Mouse (Mus musculus): ENCODE measurements around the gene Krtap22-2. TPM values are rescaled to one million over a fixed set of nuclear protein-coding genes. Genes with fewer than 3 reads are reported as not detected.

Gene Krtap22-2
- not detected for polyA plus RNA-seq (2014; fragmentation: Illumina TruSeq; extraction: RNeasy Lipid Tissue Mini Kit (QIAGEN cat#74804); ENCODE audit: low read depth, low replicate concordance)

DNA sequence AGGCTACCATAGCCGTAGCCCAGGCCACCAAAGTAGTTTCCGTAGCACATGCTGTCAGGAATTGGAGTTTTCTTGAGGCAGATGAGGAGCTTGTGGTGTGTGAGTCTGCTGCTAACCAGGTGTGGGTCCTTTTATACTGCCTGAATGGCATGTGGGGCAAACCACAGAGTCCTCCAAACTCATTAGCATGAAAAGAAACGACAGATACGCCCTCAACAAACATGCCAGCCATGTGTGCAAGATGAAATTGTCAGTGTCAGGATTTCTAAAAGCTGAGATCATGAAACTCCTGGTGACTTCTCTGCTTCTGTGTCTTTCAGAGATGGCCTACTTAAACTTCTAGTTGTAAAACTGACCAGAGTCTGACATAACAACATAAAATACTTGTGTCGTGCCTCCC, at the start of gene Krtap22-2:
Gene Krtap22-2, minus strand, starts transcription at position 101 of the 400 bp plus-strand sequence.

DNA sequence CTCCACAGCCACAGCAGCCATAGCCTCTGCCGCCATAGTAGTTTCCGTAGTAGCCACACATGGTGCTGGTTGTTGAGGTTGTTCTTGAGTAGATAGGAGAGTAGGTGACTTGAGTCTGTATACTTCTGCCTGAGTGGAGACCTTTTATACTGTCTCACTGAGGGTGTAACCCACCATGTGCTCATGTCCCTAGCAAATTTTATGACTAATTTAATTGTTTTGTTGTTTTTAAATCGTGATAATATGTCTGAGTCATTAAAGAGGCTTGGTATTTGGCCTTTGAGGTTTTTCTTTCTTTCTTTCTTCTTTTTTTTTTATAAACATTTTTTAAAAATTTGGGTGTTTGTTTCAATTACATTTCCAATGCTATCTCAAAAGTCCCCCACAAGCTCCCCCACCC, 37.2 kb upstream of the Krtap22-2 start, which contains the start of gene Krtap6-5:
Gene Krtap6-5, minus strand, starts transcription at position 101 of the 400 bp plus-strand sequence.

DNA sequence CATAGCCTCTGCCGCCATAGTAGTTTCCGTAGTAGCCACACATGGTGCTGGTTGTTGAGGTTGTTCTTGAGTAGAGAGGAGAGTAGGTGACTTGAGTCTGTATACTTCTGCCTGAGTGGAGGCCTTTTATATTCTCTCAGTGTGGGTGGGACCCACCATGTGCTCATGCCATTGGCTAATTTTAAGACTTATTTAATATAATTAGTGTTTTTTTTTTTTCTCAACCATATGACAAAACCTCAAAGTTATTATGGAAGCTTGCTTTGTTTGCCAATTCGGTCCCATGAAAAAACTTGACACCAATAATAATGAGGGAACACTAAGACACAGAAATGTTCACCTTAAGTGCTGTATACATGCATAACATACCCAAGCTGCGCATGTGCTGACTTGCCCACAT, 30.8 kb upstream of the Krtap22-2 start, which contains the start of gene Gm10228:
Gene Gm10228, minus strand, starts transcription at position 101 of the 400 bp plus-strand sequence.

DNA sequence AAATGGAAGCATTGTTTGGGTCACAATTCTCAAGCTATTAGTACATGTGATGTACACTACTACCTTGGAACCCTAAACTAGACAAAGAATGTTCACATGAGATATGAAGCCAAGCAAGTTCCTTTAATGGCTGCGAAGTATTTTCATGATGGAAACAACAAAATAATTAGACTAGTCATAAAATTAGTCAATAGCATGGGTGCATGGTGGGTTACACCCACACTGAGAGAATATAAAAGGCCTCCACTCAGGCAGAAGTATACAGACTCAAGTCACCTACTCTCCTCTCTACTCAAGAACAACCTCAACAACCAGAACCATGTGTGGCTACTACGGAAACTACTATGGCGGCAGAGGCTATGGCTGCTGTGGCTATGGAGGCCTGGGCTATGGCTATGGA, 20.8 kb upstream of the Krtap22-2 start, which contains the start of gene Krtap6-1:
Gene Krtap6-1, plus strand, starts transcription at position 301 of the 400 bp plus-strand sequence.

DNA sequence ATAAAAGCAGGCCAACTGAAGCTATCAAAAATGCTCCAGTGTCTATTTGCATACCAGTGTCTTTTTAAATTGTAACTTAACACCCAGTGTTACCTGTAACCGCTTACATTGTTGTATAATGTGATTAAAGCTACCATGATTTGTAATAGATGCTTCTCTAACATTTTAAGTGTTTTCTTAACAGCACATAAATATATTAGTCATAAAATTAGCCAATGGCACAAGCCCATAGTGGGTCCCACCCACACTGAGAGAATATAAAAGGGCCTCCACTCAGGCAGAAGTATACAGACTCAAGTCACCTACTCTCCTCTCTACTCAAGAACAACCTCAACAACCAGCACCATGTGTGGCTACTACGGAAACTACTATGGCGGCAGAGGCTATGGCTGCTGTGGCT, 4.4 kb upstream of the Krtap22-2 start, which contains the start of gene Gm10229:
Gene Gm10229, plus strand, starts transcription at position 301 of the 400 bp plus-strand sequence.

DNA sequence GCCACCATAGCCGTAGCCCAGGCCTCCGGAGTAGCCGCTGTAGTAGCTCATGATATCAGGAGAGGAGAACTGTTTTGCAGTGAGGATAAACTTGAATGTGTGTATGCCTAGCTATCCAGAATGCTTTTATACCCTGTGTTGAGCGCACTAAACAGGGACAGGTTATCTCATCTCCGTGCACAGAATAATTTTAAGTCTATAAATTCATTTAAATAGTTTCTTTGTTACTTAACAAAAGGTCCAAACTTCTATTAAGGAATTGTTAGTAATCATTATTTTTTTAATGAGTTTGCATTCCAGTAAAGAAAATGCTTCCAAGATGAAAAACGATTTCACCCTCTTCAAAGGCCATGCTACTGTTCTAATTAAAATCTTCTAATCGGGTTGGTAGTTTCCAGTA, 47.8 kb downstream of the Krtap22-2 start, which contains the start of gene Krtap16-3:
Gene Krtap16-3, minus strand, starts transcription at position 101 of the 400 bp plus-strand sequence.

Other genes with a start within 250 kb of the Krtap22-2 start
- gene 2310057N15Rik, start 236.6 kb downstream of the Krtap22-2 start, polyA plus RNA-seq (2014; fragmentation: Illumina TruSeq; extraction: RNeasy Lipid Tissue Mini Kit (QIAGEN cat#74804); ENCODE audit: low read depth, low replicate concordance) = not detected
- not detected for gene Gm5965, start 232.9 kb downstream of the Krtap22-2 start, polyA plus RNA-seq (2014; fragmentation: Illumina TruSeq; extraction: RNeasy Lipid Tissue Mini Kit (QIAGEN cat#74804); ENCODE audit: low read depth, low replicate concordance)
- gene Gm20741, start 198.5 kb downstream of the Krtap22-2 start, polyA plus RNA-seq (2014; fragmentation: Illumina TruSeq; extraction: RNeasy Lipid Tissue Mini Kit (QIAGEN cat#74804); ENCODE audit: low read depth, low replicate concordance) = not detected
- gene Krtap15, start 190.5 kb downstream of the Krtap22-2 start, polyA plus RNA-seq (2014; fragmentation: Illumina TruSeq; extraction: RNeasy Lipid Tissue Mini Kit (QIAGEN cat#74804); ENCODE audit: low read depth, low replicate concordance) = not detected
- not detected for gene Krtap14, start 184.6 kb downstream of the Krtap22-2 start, polyA plus RNA-seq (2014; fragmentation: Illumina TruSeq; extraction: RNeasy Lipid Tissue Mini Kit (QIAGEN cat#74804); ENCODE audit: low read depth, low replicate concordance)
- not detected for gene Krtap19-1, start 141.3 kb downstream of the Krtap22-2 start, polyA plus RNA-seq (2014; fragmentation: Illumina TruSeq; extraction: RNeasy Lipid Tissue Mini Kit (QIAGEN cat#74804); ENCODE audit: low read depth, low replicate concordance)
- not detected for gene Krtap19-2, start 136.5 kb downstream of the Krtap22-2 start, polyA plus RNA-seq (2014; fragmentation: Illumina TruSeq; extraction: RNeasy Lipid Tissue Mini Kit (QIAGEN cat#74804); ENCODE audit: low read depth, low replicate concordance)
- gene Krtap19-3, start 132.7 kb downstream of the Krtap22-2 start, polyA plus RNA-seq (2014; fragmentation: Illumina TruSeq; extraction: RNeasy Lipid Tissue Mini Kit (QIAGEN cat#74804); ENCODE audit: low read depth, low replicate concordance) = not detected
- gene Krtap19-4, start 125.7 kb downstream of the Krtap22-2 start, polyA plus RNA-seq (2014; fragmentation: Illumina TruSeq; extraction: RNeasy Lipid Tissue Mini Kit (QIAGEN cat#74804); ENCODE audit: low read depth, low replicate concordance) = not detected
- gene Krtap19-5, start 114.3 kb downstream of the Krtap22-2 start, polyA plus RNA-seq (2014; fragmentation: Illumina TruSeq; extraction: RNeasy Lipid Tissue Mini Kit (QIAGEN cat#74804); ENCODE audit: low read depth, low replicate concordance) = not detected
- not detected for gene Krtap19-9b, start 78.5 kb downstream of the Krtap22-2 start, polyA plus RNA-seq (2014; fragmentation: Illumina TruSeq; extraction: RNeasy Lipid Tissue Mini Kit (QIAGEN cat#74804); ENCODE audit: low read depth, low replicate concordance)
- gene Krtap16-3, start 47.9 kb downstream of the Krtap22-2 start, polyA plus RNA-seq (2014; fragmentation: Illumina TruSeq; extraction: RNeasy Lipid Tissue Mini Kit (QIAGEN cat#74804); ENCODE audit: low read depth, low replicate concordance) = not detected
- not detected for gene Gm10229, start 4.5 kb upstream of the Krtap22-2 start, polyA plus RNA-seq (2014; fragmentation: Illumina TruSeq; extraction: RNeasy Lipid Tissue Mini Kit (QIAGEN cat#74804); ENCODE audit: low read depth, low replicate concordance)
- gene Krtap6-1, start 20.9 kb upstream of the Krtap22-2 start, polyA plus RNA-seq (2014; fragmentation: Illumina TruSeq; extraction: RNeasy Lipid Tissue Mini Kit (QIAGEN cat#74804); ENCODE audit: low read depth, low replicate concordance) = not detected
- gene Gm10228, start 30.7 kb upstream of the Krtap22-2 start, polyA plus RNA-seq (2014; fragmentation: Illumina TruSeq; extraction: RNeasy Lipid Tissue Mini Kit (QIAGEN cat#74804); ENCODE audit: low read depth, low replicate concordance) = not detected
- gene Krtap6-5, start 37.1 kb upstream of the Krtap22-2 start, polyA plus RNA-seq (2014; fragmentation: Illumina TruSeq; extraction: RNeasy Lipid Tissue Mini Kit (QIAGEN cat#74804); ENCODE audit: low read depth, low replicate concordance) = not detected
- gene 1110025L11Rik, start 53.2 kb upstream of the Krtap22-2 start, polyA plus RNA-seq (2014; fragmentation: Illumina TruSeq; extraction: RNeasy Lipid Tissue Mini Kit (QIAGEN cat#74804); ENCODE audit: low read depth, low replicate concordance) = not detected
- not detected for gene Krtap6-3, start 73.3 kb upstream of the Krtap22-2 start, polyA plus RNA-seq (2014; fragmentation: Illumina TruSeq; extraction: RNeasy Lipid Tissue Mini Kit (QIAGEN cat#74804); ENCODE audit: low read depth, low replicate concordance)
- not detected for gene Gm6358, start 130.1 kb upstream of the Krtap22-2 start, polyA plus RNA-seq (2014; fragmentation: Illumina TruSeq; extraction: RNeasy Lipid Tissue Mini Kit (QIAGEN cat#74804); ENCODE audit: low read depth, low replicate concordance)
- gene Gm10061, start 140.3 kb upstream of the Krtap22-2 start, polyA plus RNA-seq (2014; fragmentation: Illumina TruSeq; extraction: RNeasy Lipid Tissue Mini Kit (QIAGEN cat#74804); ENCODE audit: low read depth, low replicate concordance) = not detected
- not detected for gene Gm9789, start 147.2 kb upstream of the Krtap22-2 start, polyA plus RNA-seq (2014; fragmentation: Illumina TruSeq; extraction: RNeasy Lipid Tissue Mini Kit (QIAGEN cat#74804); ENCODE audit: low read depth, low replicate concordance)
- not detected for gene Gm7735, start 158.7 kb upstream of the Krtap22-2 start, polyA plus RNA-seq (2014; fragmentation: Illumina TruSeq; extraction: RNeasy Lipid Tissue Mini Kit (QIAGEN cat#74804); ENCODE audit: low read depth, low replicate concordance)
- gene 1110057P08Rik, start 164.0 kb upstream of the Krtap22-2 start, polyA plus RNA-seq (2014; fragmentation: Illumina TruSeq; extraction: RNeasy Lipid Tissue Mini Kit (QIAGEN cat#74804); ENCODE audit: low read depth, low replicate concordance) = not detected
- not detected for gene Krtap20-2, start 195.1 kb upstream of the Krtap22-2 start, polyA plus RNA-seq (2014; fragmentation: Illumina TruSeq; extraction: RNeasy Lipid Tissue Mini Kit (QIAGEN cat#74804); ENCODE audit: low read depth, low replicate concordance)

Measured in adipose tissue, adult 10 weeks (tissue).